Mouse (Mus musculus) hindbrain, postnatal 0 days (tissue): ENCODE measurements around the gene Gm45062. TPM values are rescaled to one million over a fixed set of nuclear protein-coding genes. Genes with fewer than 3 reads are reported as not detected.
A peak's percentile ranks its signal among the peaks of the same experiment; 100 is the strongest.

ENCODE experiments used
- ATAC-seq: fragments of 200-750 bp; cut with Nextera tagmentation; 2 replicates; pipeline ENCODE4 v1.8.0; 2017; ENCODE audit warnings: mild to moderate bottlenecking, moderate TSS enrichment, moderate library complexity
- DNase-seq: peaks from one replicate; pipeline ENCODE4 v3.0.0-alpha.2; 2015; ENCODE audit warnings: low spot score
- H3K27ac ChIP-seq: fragments of 300-500 bp; sonication (generic); 2 replicates; pipeline ENCODE4 v1.5.1; 2014; ENCODE audit warnings: mild to moderate bottlenecking
- H3K27me3 ChIP-seq: fragments of 300-500 bp; sonication (generic); 2 replicates; pipeline ENCODE4 v1.6.1; 2014; ENCODE audit warnings: low read length, mixed read lengths; ENCODE audit not compliant: insufficient read depth
- H3K36me3 ChIP-seq: fragments of 300-500 bp; sonication (generic); 2 replicates; pipeline ENCODE4 v1.6.1; 2014; ENCODE audit warnings: low read length, mixed read lengths; ENCODE audit not compliant: insufficient read depth
- H3K4me1 ChIP-seq: fragments of 300-500 bp; sonication (generic); 2 replicates; pipeline ENCODE4 v1.6.1; 2014; ENCODE audit warnings: antibody characterized with exemption, low read length, mixed read lengths; ENCODE audit not compliant: insufficient read depth
- H3K4me2 ChIP-seq: fragments of 300-500 bp; sonication (generic); 2 replicates; pipeline ENCODE4 v1.6.1; 2014; ENCODE audit warnings: low read depth, mild to moderate bottlenecking, low read length, moderate library complexity, mixed read lengths
- H3K4me3 ChIP-seq: fragments of 300-500 bp; sonication (generic); 2 replicates; pipeline ENCODE4 v1.5.1; 2014; ENCODE audit warnings: low read length
- H3K9ac ChIP-seq: fragments of 300-500 bp; sonication (generic); replicated peaks from 2 replicates; pipeline ENCODE4 v1.6.1; 2014; ENCODE audit warnings: mild to moderate bottlenecking, low read length, moderate library complexity, mixed read lengths
- H3K9me3 ChIP-seq: fragments of 300-500 bp; sonication (generic); 2 replicates; pipeline ENCODE4 v1.6.1; 2016; ENCODE audit warnings: low read length, mixed read lengths
- CTCF ChIP-seq: IDR thresholded peaks from 2 replicates; pipeline ENCODE4 v1.5.1; 2016; ENCODE audit warnings: antibody characterized with exemption, control low read depth, low read depth
- WGBS: fragments of 180-500 bp; shearing (Covaris S2); extraction: QIAGEN DNeasy Blood & Tissue Kit; methylation state at CpG from one replicate; pipeline ENCODE4 v1.1.7; 2014; 5-methylcytosine and 5-hydroxymethylcytosine counted together
- polyA plus RNA-seq: library from polyadenylated mRNA; unstranded; fragments of >200 nt; fragmentation: Nextera tagmentation; extraction: Ambion mirVana; gene quantifications from 2 replicates; pipeline ENCODE4 v1.2.1, GENCODE M21; 2015
- total RNA-seq: library from RNA; depleted of rRNA; stranded (reverse); fragments of >200 nt; gene quantifications from 2 replicates; pipeline ENCODE4 v1.2.3, GENCODE M21; 2014; rRNA removed

Gene Gm45062
- total RNA-seq, result 1.8 and 6.6 TPM in 2 replicates
- 4.7 and 4.9 TPM in 2 replicates for polyA plus RNA-seq

DNA sequence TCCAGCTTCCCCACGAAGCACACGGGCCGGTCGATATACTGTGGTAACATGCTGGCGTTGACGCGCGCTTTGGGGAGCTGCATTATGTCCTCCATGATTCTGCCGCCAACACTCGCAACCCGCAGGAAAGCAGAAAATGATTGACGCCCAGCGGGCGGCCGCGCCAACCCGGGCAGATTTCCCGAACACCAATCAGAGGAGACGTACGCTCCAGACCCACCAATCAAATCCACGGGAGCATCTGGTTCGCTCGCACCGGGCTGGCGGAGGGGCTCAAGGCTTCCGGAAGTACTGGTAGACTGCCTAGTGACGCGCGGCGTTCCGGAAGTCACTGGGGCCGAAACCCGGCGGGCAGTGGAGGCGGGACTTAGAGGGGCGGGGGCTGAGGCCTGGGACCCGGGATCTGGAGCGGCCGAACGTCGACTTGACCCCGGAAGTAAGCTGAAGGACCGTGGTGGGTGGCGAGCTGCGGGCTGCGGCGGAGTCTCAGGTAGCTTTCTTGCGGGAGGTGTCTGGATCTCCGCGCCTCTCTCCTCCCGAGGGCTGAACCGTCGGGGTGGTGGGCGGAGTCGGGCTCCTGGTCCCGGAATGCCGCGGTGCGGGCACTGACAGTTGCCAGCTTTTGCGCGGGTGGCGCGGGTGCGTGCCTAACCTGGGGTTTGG lies at the start of gene Gm45062, which contains the start of the genes Rpa3 and Umad1:
Gene Gm45062 (plus strand): TSS at position 447 of the 663 bp plus-strand sequence.
Gene Rpa3 (minus strand): TSS at position 170 of the 663 bp plus-strand sequence.
Gene Umad1 (plus strand): TSS at position 285 of the 663 bp plus-strand sequence.
- ATAC-seq (peak; percentile 100), DNase-seq (peak; percentile 99)
- H3K27ac ChIP-seq, result peak within 1 kb of the TSS; percentile 91
- peak within 1 kb of the TSS; percentile 88 for H3K4me2 ChIP-seq
- WGBS, result under 1% methylated on average over 64 of the region's 64 CpGs
- no peaks in the 10 kb centered on the region for H3K36me3 ChIP-seq
- H3K4me3 ChIP-seq, result peak within 1 kb of the TSS; percentile 87
- peaks cover 6% of the 10 kb centered on the region for H3K4me1 ChIP-seq
- TF ChIP-seq CTCF, result no peak
- no peaks in the 10 kb centered on the region for H3K9me3 ChIP-seq
- H3K27me3 ChIP-seq, result no peaks in the 10 kb centered on the region
- H3K9ac ChIP-seq, result peak within 1 kb of the TSS; percentile 78

DNA sequence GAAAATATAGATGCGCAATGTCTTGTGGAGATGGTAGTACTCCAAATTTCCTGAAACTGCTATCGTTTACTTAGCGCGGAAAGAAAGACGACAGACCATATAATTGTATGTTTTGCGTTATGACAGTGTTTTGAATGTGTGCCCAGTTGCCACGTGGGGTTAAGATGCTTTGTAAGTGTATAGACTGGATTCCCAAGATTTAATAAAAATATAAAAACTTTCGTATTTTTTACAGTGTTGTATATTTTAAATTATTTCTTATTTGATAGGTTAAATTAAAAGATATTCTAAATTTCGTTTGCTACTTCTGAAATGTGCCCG lies 49.4 kb upstream of the Gm45062 start:
- H3K4me2 ChIP-seq, result peak overlapping the region; percentile 55
- ATAC-seq, result no peak
- DNase-seq, result peak; percentile 63
- peak overlapping the region; percentile 88 for H3K9ac ChIP-seq
- no peaks in the 10 kb centered on the region for H3K27me3 ChIP-seq
- 0 out of 2 replicates have a peak, but pooled peaks cover 4% of the 10 kb centered on the region for H3K4me1 ChIP-seq
- TF ChIP-seq CTCF, result no peak
- peak overlapping the region; percentile 77 for H3K4me3 ChIP-seq
- H3K36me3 ChIP-seq, result no peaks in the 10 kb centered on the region
- H3K27ac ChIP-seq, result peak overlapping the region; percentile 93; the same call in 1 of the 2 replicates
- WGBS, result 12% methylated on average over 10 of the region's 10 CpGs
- no peaks in the 10 kb centered on the region for H3K9me3 ChIP-seq

DNA sequence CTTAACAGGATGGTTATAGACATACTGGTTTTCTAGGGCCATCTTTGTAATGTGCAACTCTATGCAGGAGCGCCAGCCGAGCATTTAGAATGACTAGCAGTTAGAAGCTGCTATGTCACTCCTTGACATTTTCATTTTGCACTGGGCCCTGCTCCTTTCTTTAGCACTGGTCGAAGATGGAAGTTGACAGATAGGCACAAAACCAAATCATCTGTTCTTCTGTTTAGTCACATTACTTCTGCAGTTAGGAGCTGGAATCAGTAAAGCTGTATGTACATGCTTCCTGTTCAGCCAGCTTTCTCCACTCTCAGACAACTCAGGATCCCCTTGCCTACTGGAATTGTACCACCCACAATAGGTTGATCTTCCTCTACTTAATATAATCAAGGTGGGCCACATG lies 48.6 kb upstream of the Gm45062 start:
- Histone ChIP-seq H3K4me2 (peak overlapping the region; percentile 55), H3K9ac (no peak overlapping the region), H3K4me1 (0 out of 2 replicates have a peak, but pooled peaks cover 4% of the 10 kb centered on the region), H3K9me3 (no peaks in the 10 kb centered on the region), H3K36me3 (no peaks in the 10 kb centered on the region), H3K4me3 (0 out of 2 replicates have a peak overlapping the region, but pooled peaks have one; percentile 77), H3K27me3 (no peaks in the 10 kb centered on the region), H3K27ac (no peak overlapping the region)
- TF ChIP-seq CTCF, result no peak
- ATAC-seq, result no peak
- WGBS, result 89% methylated on average over 3 of the region's 3 CpGs
- no peak for DNase-seq

DNA sequence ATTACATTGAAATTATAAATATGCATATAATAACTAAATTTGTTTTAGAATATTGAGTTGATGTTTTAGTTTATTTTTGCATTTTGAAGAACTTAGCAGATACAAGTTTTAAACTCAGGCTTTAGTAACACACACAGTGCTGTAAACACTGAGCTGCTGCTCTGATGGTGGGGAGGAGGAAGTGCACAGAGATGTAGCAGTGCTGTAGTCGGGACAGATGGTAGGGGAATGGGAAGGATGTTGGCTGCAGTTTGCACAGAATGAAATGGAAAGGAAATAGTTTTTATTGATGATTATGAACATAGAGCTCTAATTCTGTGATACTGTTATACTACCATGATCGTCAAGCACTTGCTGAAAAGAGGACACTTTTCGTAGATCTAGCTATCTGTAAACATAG lies 32.2 kb upstream of the Gm45062 start:
- no peaks in the 10 kb centered on the region for H3K4me1 ChIP-seq
- H3K9me3 ChIP-seq, result no peaks in the 10 kb centered on the region
- H3K4me2 ChIP-seq, result no peak overlapping the region
- H3K36me3 ChIP-seq, result peaks cover 10% of the 10 kb centered on the region
- ATAC-seq (no peak), DNase-seq (no peak)
- no peak overlapping the region for H3K9ac ChIP-seq
- H3K27ac ChIP-seq, result no peak overlapping the region
- no peak for TF ChIP-seq CTCF
- no peak overlapping the region for H3K4me3 ChIP-seq
- H3K27me3 ChIP-seq, result no peaks in the 10 kb centered on the region
- WGBS, result 84% methylated on average over 3 of the region's 3 CpGs

DNA sequence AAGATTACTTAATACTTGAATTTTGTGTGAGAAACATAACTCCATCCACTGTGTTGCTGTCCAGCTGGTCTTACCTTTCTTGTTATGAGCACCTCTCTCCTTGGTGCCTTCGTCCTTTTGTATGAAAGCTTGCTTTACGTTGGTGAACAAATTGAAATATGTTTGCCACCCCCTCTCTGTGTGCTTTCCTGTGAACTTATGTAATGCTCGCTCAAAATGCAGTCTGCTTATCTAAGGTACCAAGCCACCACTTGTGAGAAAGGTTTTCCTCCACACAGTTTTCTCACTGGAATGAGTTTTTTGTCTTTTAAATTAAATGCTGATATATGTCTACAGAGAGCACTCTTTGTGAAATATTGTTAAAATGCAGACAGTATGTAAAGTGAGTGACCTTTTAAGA lies 30.7 kb upstream of the Gm45062 start:
- Histone ChIP-seq H3K27me3 (no peaks in the 10 kb centered on the region), H3K36me3 (peaks cover 12% of the 10 kb centered on the region), H3K9ac (no peak overlapping the region), H3K4me3 (no peak overlapping the region), H3K27ac (no peak overlapping the region), H3K9me3 (no peaks in the 10 kb centered on the region), H3K4me1 (no peaks in the 10 kb centered on the region), H3K4me2 (no peak overlapping the region)
- no peak for TF ChIP-seq CTCF
- WGBS, result 90% methylated on average over 3 of the region's 3 CpGs
- ATAC-seq (no peak), DNase-seq (no peak)

DNA sequence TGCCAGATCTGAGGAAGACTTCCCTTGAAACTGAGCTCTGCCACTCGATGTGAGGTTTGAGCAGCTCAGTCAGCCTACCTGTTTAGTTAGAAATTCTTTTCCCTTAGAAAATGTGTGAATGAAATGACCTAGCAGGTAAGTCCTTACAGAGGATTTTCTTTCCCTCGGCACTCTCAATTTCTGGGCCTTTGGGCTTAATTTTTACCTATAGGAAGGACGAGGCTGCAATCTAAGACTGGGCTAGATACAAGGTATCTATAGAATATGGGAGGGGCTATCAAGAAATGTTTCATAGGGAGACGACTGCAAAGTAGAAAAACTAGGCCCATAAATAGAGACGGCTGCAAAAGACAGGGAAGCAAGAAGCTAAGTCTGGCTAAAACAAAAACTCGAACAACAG lies 934 bp upstream of the Gm45062 start:
- ATAC-seq (no peak), DNase-seq (no peak)
- H3K9me3 ChIP-seq, result no peaks in the 10 kb centered on the region
- 11% methylated on average over 6 of the region's 6 CpGs for WGBS
- peak overlapping the region; percentile 87 for H3K4me3 ChIP-seq
- peak overlapping the region; percentile 88 for H3K27ac ChIP-seq
- no peaks in the 10 kb centered on the region for H3K27me3 ChIP-seq
- H3K4me2 ChIP-seq, result peak overlapping the region; percentile 78
- peak overlapping the region; percentile 71 for H3K9ac ChIP-seq
- no peak for TF ChIP-seq CTCF
- H3K36me3 ChIP-seq, result no peaks in the 10 kb centered on the region
- peaks cover 6% of the 10 kb centered on the region for H3K4me1 ChIP-seq

DNA sequence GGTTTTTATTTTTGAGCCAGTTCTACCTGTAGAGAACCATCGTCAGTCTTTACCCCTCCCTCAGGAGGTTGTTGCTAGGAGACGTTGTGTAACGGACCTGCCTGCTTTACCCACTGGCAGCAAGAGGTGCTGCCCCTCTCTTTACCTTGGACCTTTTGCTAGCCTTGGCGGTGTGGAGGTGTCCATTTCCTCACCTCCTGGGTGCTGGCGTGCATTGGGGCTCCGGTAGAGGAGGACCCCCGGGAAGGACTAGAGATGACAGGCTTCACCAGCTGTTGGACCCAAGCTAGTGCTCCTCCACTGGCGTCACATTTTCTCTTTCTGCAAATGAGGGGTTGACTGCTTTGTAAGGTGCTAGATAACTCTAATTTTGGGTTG lies 406 bp downstream of the Gm45062 start:
- Histone ChIP-seq H3K27ac (peak overlapping the region; percentile 91), H3K9me3 (no peaks in the 10 kb centered on the region), H3K9ac (peak overlapping the region; percentile 78), H3K27me3 (no peaks in the 10 kb centered on the region), H3K4me1 (peaks cover 6% of the 10 kb centered on the region), H3K36me3 (no peaks in the 10 kb centered on the region), H3K4me3 (peak overlapping the region; percentile 87), H3K4me2 (peak overlapping the region; percentile 88)
- no peak for TF ChIP-seq CTCF
- no peak for DNase-seq
- under 1% methylated on average over 8 of the region's 8 CpGs for WGBS
- no peak for ATAC-seq
